Mouse (Mus musculus): Measurements from ENCODE around the gene Best3.

DNA sequence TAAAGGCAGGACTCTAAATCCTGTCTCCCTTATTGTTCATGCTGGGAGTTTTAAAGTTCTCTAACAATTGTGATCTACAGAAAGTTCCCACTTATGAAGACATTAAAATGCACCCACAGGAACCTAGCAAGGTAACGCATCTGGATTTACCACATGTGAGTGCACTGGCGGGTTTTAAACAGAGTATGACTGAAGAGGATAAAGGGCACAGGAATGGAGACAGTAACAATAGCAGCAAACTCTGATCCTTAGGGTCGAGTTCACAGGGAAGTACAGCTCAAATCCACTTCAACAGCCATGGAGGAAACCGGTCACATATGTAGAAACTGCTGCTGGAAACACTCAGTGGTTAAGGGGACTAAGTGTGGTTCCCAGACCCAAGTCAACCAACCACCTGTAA lies 63.1 kb downstream of the Best3 start:
- TF ChIP-seq CTCF (conservative IDR thresholded peaks at IDR 0.05; ENCODE audit: low read length): no peak
- no peak for TF ChIP-seq NANOG (IDR thresholded peaks at IDR 0.05; ENCODE audit: borderline replicate concordance, low read length)

Measured in E14TG2a.4 (cell line).